Mouse (Mus musculus) heart, adult 2 months (tissue): Measurements from ENCODE around the gene Clec4b2. TPM values are rescaled to one million over a fixed set of nuclear protein-coding genes. Genes with fewer than 3 reads are reported as not detected.
"Not testable (repeated sequence)": the region's sequence is repeated elsewhere in the genome, so short reads cannot be mapped to it uniquely, and the experiment has no call there.

Experiments used
- DNase-seq, 2 experiments: peaks; one replicate each; pipeline ENCODE4 v3.0.0; 2021
- H3K27ac ChIP-seq: fragments of 200-600 bp; 2 replicates; pipeline ENCODE4 v1.8.1; 2022
- H3K27me3 ChIP-seq: fragments of 200-500 bp; 2 replicates; pipeline ENCODE4 v1.6.1; 2012; ENCODE audit warnings: mild to moderate bottlenecking, low read length, inconsistent platforms, mixed read lengths; ENCODE audit not compliant: control insufficient read depth, insufficient read depth
- H3K36me3 ChIP-seq: fragments of 200-500 bp; 2 replicates; pipeline ENCODE4 v1.6.1; 2012; ENCODE audit warnings: low read length, inconsistent platforms; ENCODE audit not compliant: control insufficient read depth, insufficient read depth
- H3K4me1 ChIP-seq: fragments of 200-500 bp; 2 replicates; pipeline ENCODE4 v1.6.1; 2011; ENCODE audit warnings: low read length; ENCODE audit not compliant: control insufficient read depth, insufficient read depth
- H3K4me3 ChIP-seq: fragments of 200-600 bp; 2 replicates; pipeline ENCODE4 v1.8.1; 2022
- H3K79me2 ChIP-seq: fragments of 200-500 bp; replicated peaks from 2 replicates; pipeline ENCODE4 v1.6.1; 2012; ENCODE audit warnings: mild to moderate bottlenecking, inconsistent platforms, low read length, moderate library complexity, mixed read lengths; ENCODE audit not compliant: control insufficient read depth, insufficient read depth
- H3K9ac ChIP-seq: fragments of 200-500 bp; 2 replicates; pipeline ENCODE4 v1.6.1; 2012; ENCODE audit warnings: low read depth, mild to moderate bottlenecking, control low read depth, inconsistent platforms, low read length, mixed read lengths
- CTCF ChIP-seq: fragments of 200-600 bp; IDR thresholded peaks from 2 replicates; pipeline ENCODE4 v1.8.1; 2022; ENCODE audit warnings: antibody characterized with exemption, mild to moderate bottlenecking, moderate library complexity
- EP300 ChIP-seq: fragments of 200-500 bp; IDR thresholded peaks from 2 replicates; pipeline ENCODE4 v1.6.1; 2011; ENCODE audit warnings: low read depth, low read length, control low read depth; ENCODE audit not compliant: insufficient read depth
- POLR2A ChIP-seq: fragments of 200-500 bp; IDR thresholded peaks from 2 replicates; pipeline ENCODE4 v1.6.1; 2011; ENCODE audit warnings: mild to moderate bottlenecking, low read depth, low read length, control low read depth; ENCODE audit not compliant: insufficient read depth
- WGBS: fragments of 180-500 bp; shearing (Covaris S2); methylation state at CpG from one replicate; pipeline ENCODE4 v1.1.7; 2018; 5-methylcytosine and 5-hydroxymethylcytosine counted together
- intact Hi-C: fragments of 180-260 bp; cut with DNase I; formaldehyde crosslinking; loops from one replicate; pipeline ENCODE4 v1.15.1; 2025
- long read RNA-seq: library from polyadenylated mRNA; stranded (forward); transcript quantifications from one replicate; pipeline ENCODE4 v2.0.0, GENCODE M21; 2021
- polyA plus RNA-seq: library from polyadenylated mRNA; depleted of rRNA; stranded (reverse); fragments of >200 nt; gene quantifications from 2 replicates; pipeline ENCODE4 v1.2.3, GENCODE M21; 2012; rRNA removed
- total RNA-seq, 2 experiments: library from RNA; stranded (reverse); gene quantifications; 2 replicates each; pipeline ENCODE4 v1.2.3; 2021

Clec4b2 gene
- total RNA-seq = not detected
- polyA plus RNA-seq = not detected in 2 replicates
- long read RNA-seq = 0 reads

DNA sequence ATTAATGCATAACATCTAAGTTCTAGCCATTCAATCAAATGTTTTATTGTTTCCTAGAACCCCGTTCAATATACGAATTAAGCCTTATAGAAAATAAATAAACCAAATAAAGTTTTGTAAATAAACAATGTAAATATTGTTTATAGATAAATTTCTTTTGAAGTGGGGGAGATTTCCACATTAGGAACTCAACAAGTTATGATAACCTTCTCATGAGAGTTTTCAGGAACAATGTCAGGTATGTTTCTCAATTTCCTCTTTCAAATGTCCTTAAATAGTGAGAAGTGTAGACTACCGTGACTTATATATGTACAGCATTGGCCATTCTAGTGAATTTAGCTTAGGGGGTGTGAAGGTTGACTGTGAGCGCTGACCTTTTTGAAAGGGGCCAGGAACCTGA is at the start of gene Clec4b2:
TSS of gene Clec4b2 (plus strand) at position 301 of the 400 bp plus-strand sequence.
- Histone ChIP-seq H3K27ac (no peak within 1 kb of the TSS), H3K79me2 (no peaks in the 10 kb centered on the region), H3K27me3 (no peaks in the 10 kb centered on the region), H3K36me3 (no peaks in the 10 kb centered on the region), H3K4me3 (no peak within 1 kb of the TSS), H3K9ac (no peak within 1 kb of the TSS), H3K4me1 (no peaks in the 10 kb centered on the region)
- no peak for DNase-seq
- WGBS = 77% methylated on average over 4 of the region's 4 CpGs
- TF ChIP-seq EP300 (no peak), POLR2A (no peak)
- intact Hi-C loops = no loop called here

DNA sequence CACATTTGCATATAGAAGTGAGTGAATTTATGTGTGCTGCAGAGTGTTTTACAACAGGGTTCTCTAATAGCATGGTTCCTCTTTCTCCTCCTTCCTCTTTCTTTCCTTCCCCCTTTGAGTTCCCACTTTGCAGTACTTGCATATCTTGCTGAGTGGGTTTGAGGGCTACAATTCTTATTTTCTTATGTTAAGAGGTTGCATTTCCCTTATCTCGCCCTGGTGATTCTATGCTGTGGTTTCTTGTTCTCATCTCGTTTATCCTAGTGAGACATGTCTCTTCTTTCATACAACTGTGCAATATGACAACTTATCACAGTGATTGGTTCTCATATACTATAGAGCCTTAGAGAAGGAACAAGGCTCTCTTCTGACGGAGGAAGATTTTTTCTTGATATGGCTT is 49.5 kb upstream of the Clec4b2 start:
- no peak overlapping the region for H3K27ac ChIP-seq
- DNase-seq = no peak
- WGBS = 45% methylated on average over 3 of the region's 3 CpGs
- H3K27me3 ChIP-seq = no peaks in the 10 kb centered on the region
- no peaks in the 10 kb centered on the region for H3K36me3 ChIP-seq
- H3K79me2 ChIP-seq = no peaks in the 10 kb centered on the region
- no peak overlapping the region for H3K4me3 ChIP-seq
- TF ChIP-seq EP300 = no peak
- no peak for TF ChIP-seq POLR2A
- no peak for TF ChIP-seq CTCF
- no peak overlapping the region for H3K9ac ChIP-seq
- H3K4me1 ChIP-seq = no peaks in the 10 kb centered on the region
- intact Hi-C loops = no loop called here

GRCm38 (mm10) chr6:123127173-123127572 is 45.5 kb upstream of the Clec4b2 start:
- WGBS = 44% methylated on average over 1 of the region's 1 CpGs
- intact Hi-C loops = no loop called here
- no peaks in the 10 kb centered on the region for H3K79me2 ChIP-seq
- no peak overlapping the region for H3K9ac ChIP-seq
- H3K4me3 ChIP-seq = no peak overlapping the region
- no peak for DNase-seq
- H3K27ac ChIP-seq = no peak overlapping the region
- H3K27me3 ChIP-seq = no peaks in the 10 kb centered on the region
- H3K36me3 ChIP-seq = no peaks in the 10 kb centered on the region
- no peaks in the 10 kb centered on the region for H3K4me1 ChIP-seq
- TF ChIP-seq POLR2A = no peak
- no peak for TF ChIP-seq CTCF
- TF ChIP-seq EP300 = no peak

DNA sequence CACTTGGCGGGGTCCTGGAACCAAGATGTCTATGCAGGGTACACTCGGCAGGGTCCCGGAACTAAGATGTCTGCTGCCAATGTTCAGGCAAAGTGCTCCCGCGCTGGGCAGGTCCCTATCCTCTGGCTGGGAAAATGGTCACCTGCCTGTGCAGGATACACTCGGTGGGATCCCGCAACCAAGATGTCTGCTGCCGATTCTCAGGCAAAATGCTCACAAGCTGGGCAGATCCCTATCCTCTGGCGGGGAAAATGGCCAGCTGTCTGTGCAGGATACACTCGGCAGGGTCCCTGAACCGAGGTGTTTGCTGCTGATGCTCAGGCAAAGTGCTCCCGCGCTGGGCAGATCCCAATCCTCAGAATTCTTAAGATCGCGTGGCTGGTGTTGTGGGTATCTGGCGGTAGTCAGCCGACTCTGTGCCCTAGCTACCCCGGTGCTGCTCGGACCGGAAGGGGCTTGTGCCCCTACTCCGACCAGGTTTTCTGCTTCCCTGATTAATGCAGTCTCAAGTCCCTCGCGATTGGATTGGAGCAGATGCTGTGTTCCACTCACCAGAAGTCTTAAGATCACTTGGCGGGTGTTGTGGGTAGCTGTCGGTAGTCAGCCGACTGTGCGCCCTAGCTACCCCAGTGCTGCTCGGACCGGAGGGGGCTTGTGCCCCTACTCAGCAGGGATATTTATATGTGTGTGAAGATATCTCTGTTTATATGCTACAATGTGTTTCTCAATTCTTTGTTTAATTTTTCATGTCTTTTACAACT is 34.7 kb upstream of the Clec4b2 start:
- H3K27ac ChIP-seq, intact Hi-C loops, H3K79me2 ChIP-seq, H3K27me3 ChIP-seq, H3K4me3 ChIP-seq, H3K9ac ChIP-seq, H3K36me3 ChIP-seq, DNase-seq, H3K4me1 ChIP-seq: not testable (repeated sequence)
- WGBS = 58% methylated on average over 29 of the region's 29 CpGs

DNA sequence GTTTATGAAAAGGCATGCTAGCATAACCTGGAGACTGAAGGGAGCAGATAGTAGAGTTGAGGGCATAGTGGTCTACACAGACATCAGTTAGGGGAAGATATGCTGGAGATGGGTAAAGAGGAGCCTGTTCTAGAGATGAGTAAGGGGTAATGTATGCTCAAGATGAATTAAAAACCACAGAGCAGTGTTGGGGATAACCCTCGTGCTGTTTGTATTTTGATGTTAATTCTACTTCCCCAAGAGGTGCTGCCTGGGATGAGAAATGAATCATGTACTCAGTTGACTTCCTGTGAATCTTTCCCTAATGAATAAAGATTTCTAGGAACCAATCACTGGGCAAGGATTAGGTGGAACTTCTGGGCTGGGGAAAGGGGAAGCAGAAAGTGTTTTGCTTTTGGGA is 2.6 kb upstream of the Clec4b2 start:
- DNase-seq = no peak
- H3K9ac ChIP-seq = no peak overlapping the region
- H3K4me1 ChIP-seq = no peaks in the 10 kb centered on the region
- no peak for TF ChIP-seq EP300
- TF ChIP-seq POLR2A = no peak
- no peak overlapping the region for H3K27ac ChIP-seq
- 32% methylated on average over 1 of the region's 1 CpGs for WGBS
- intact Hi-C loops = no loop called here
- no peaks in the 10 kb centered on the region for H3K27me3 ChIP-seq
- H3K36me3 ChIP-seq = no peaks in the 10 kb centered on the region
- H3K79me2 ChIP-seq = no peaks in the 10 kb centered on the region
- no peak overlapping the region for H3K4me3 ChIP-seq

DNA sequence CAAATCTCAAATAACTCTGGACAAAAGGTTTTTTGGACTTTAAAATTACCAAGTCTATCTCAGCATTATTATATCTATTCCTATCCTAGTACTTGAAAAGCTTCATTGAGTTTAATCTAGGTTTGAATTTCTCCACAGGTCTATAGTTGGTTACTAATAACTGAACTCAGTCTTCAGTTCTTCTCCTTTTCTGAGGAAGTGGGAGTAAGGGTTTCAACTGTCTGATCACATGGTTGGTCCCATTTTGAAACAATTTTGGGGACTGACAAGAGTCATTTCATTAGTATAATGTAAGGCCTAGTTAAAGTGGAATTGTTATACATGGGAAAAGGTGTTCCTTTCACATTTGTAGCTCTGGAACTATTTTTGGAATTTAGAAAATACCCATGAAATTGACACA is 1.7 kb upstream of the Clec4b2 start:
- Histone ChIP-seq H3K9ac (no peak overlapping the region), H3K36me3 (no peaks in the 10 kb centered on the region), H3K4me3 (no peak overlapping the region), H3K79me2 (no peaks in the 10 kb centered on the region), H3K27ac (no peak overlapping the region), H3K27me3 (no peaks in the 10 kb centered on the region), H3K4me1 (no peaks in the 10 kb centered on the region)
- no peak for DNase-seq
- intact Hi-C loops = no loop called here
- TF ChIP-seq POLR2A = no peak
- TF ChIP-seq CTCF = no peak
- no peak for TF ChIP-seq EP300
